Mouse (Mus musculus) brain, embryonic 14.5 days (tissue): ENCODE measurements at regions not wholly inside any gene's neighbourhood (a gene's known extent, or its start where the extent isn't known, plus 50 kb on each side); places are given as distances from the start of the nearest gene placed in this dataset.
A peak's percentile ranks its signal among the peaks of the same experiment; 100 is the strongest.

Source experiments
- DNase-seq: peaks from one replicate; pipeline ENCODE4 v3.0.0-alpha.2; 2011; ENCODE audit warnings: low read depth
- CTCF ChIP-seq: fragments of 200-500 bp; IDR thresholded peaks from 2 replicates; pipeline ENCODE4 v1.5.1; 2012; ENCODE audit warnings: inconsistent platforms, mild to moderate bottlenecking, moderate library complexity, borderline replicate concordance; ENCODE audit not compliant: insufficient read depth, insufficient read length; ENCODE audit errors: extremely low read depth
- POLR2A ChIP-seq: fragments of 200-500 bp; IDR thresholded peaks from 2 replicates; pipeline ENCODE4 v1.6.1; 2012; ENCODE audit warnings: mild to moderate bottlenecking, inconsistent platforms, borderline replicate concordance; ENCODE audit not compliant: poor library complexity, insufficient read depth, insufficient read length, severe bottlenecking; ENCODE audit errors: extremely low read depth

GRCm38 (mm10) chr4:64640056-64640455 is 483.9 kb upstream of the Pappa start:
- DNase-seq, result no peak

DNA sequence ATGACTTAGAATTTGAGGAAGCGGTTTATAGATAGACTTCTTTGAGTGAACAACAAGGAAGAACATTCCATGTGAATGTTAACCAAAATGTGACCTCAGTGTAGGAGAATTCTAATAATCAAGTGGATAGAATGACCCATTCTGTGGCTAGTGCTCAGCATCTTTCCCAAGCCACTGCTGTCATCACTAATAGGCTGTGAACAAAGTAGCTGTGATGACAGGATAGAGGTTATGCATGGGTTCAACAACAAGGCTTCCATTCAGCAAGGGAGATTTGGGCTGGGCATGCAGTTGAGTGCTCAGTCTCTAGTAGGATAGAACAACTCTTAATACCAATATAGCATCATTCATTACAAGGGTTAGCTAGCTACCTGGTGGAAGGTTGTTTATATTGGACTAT is 483.0 kb upstream of the Pappa start:
- DNase-seq, result no peak
- TF ChIP-seq CTCF, result no peak
- TF ChIP-seq POLR2A, result no peak

More at GRCm38 (mm10) chr4:64640056-64640455, 483.9 kb upstream of the Pappa start:
- TF ChIP-seq POLR2A (no peak), CTCF (no peak)

- TF ChIP-seq CTCF (no peak), POLR2A (no peak)
- no peak for DNase-seq
Observed at GRCm38 (mm10) chr4:64645141-64645540, 478.8 kb upstream of the Pappa start.

- DNase-seq, result no peak
- TF ChIP-seq CTCF (no peak), POLR2A (no peak)
Observed at GRCm38 (mm10) chr4:64654157-64654556, 469.8 kb upstream of the Pappa start.

DNA sequence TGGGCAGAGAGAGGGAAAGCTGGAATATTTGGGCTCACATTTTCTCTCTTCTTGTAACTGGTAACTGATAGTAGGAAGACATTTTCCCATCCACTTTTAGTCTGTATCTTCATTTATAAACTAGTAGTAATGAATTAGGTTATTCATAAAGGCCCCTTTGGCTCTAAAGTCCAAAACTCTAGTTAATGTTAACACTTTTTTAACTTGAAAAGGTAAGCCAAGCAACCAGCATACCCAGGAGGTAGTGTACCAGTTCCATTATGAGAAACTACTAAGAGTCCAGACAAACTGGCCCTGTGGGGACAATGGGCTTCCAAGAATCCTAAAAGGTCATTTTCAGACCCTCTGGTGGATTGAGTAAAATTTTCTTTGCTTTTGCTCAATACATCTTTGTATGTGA is 468.4 kb upstream of the Pappa start:
- DNase-seq, result no peak
- TF ChIP-seq POLR2A (no peak), CTCF (no peak)

DNA sequence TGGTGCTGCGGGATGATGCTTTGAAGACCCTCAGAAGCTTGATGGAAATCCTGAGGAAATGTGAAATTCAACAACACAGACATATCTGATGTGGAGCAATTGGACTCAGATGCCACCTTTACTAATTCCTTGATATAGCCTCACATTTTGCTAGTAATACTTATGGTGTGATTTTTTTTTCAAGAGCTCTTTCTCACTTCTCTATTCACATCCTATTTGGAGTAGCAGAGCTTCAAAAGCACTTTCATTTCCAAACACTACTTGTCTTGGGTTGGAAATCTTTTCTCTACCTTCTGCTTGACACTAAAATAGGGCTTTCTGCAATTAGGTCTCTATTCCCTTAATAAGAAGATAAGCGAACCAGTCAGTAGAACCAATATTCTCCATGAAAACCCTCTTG is 460.3 kb upstream of the Pappa start:
- no peak for DNase-seq
- TF ChIP-seq POLR2A (no peak), CTCF (no peak)

DNA sequence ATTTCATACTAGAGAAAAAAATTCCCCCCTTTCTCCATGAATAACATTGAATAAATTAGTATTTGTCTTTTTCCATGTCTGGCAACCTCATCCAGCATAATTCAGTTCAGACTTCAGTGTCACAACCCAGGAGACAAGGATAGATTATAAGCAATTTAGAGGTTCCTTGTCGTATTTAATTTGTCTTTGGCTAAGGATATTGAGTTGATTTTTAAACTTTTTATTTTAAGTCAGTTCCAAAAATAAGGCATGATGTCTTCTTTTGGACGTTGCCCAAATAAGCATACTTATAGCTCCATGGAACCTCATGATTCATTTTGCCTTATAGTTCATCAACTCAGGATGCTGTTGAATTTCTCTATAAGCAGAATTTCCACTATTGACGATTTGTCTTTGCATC is 456.0 kb upstream of the Pappa start:
- no peak for TF ChIP-seq CTCF
- no peak for TF ChIP-seq POLR2A
- no peak for DNase-seq

- no peak for DNase-seq
- TF ChIP-seq POLR2A (no peak), CTCF (no peak)
Observed at GRCm38 (mm10) chr4:64669722-64670121, 454.3 kb upstream of the Pappa start.

DNA sequence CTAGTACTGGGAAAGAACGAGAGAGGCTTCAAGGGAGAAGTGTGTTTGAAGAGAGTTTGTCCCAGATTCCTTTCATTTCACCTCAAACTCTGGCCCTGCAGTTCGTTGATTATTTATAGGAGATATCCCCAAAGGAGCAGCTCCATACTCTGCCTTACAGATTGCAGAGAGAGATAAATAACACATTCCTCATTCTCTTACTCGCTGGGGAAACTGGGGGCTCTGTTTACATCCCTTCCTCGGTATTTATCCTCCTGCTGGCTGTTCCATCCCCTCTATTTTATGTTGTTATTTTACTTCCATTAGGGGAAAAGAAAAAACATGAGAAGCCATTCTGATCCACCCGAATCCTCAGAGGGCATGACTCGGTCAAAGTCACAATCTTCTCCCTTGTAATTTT is 447.5 kb upstream of the Pappa start:
- DNase-seq, result peak; percentile 19

DNA sequence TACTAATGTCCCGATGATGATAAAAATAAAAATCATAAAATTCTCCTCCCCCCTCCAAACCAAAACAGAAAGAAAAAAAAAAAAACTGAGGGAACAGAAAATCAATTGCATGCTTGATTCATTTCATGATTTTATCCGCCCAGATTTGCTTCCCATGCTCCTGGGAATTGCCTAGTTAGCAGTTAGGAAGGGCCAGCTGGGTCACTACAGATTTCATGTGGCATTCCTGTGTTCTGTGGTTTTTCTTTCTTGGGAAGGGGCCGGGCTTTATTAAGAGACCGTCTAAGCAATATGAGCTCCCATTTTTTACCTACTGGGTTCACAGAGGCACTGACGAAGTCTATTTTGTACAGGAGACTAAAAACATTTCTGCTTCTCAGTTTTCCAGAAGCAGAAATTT is 447.1 kb upstream of the Pappa start:
- TF ChIP-seq CTCF, result no peak
- TF ChIP-seq POLR2A, result no peak
- DNase-seq, result peak; percentile 7

More for the DNA sequence above, 447.5 kb upstream of the Pappa start:
- TF ChIP-seq POLR2A (no peak), CTCF (no peak)

- TF ChIP-seq CTCF, result no peak
- no peak for TF ChIP-seq POLR2A
- DNase-seq, result no peak
Observed at GRCm38 (mm10) chr4:64684654-64685053, 439.3 kb upstream of the Pappa start.

GRCm38 (mm10) chr4:64696134-64696533 is 427.8 kb upstream of the Pappa start:
- peak; percentile 63 for DNase-seq
- TF ChIP-seq POLR2A (no peak), CTCF (no peak)
